Mouse (Mus musculus): ENCODE results near the gene Selenos.

DNA sequence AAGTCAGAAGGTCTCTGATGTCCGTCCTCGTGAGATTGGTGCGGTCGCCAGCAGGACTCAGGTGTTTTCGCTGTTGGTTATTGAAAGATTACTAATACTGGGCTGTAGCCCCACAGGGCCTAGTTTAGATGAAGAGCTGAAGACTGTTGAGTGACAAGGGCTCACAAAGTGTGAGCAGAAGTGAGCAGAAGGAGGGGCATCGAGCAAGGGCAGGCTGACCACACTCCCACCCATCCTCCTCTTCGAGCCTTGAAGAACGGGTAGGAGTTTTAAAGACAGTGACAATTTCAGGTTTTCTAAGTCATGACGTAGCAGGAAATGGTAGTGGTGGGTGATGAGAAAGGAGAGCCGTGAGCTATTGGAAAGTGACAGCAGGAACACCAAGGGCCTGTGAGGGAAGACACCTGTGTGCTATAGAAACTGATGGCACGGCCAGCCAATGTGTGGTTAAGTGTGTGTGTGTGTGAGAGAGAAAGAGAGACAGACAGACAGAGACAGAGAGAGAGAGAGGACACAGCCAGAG is 36.4 kb downstream of the Selenos start:
- TF ChIP-seq CTCF (IDR thresholded peaks at IDR 0.05; ENCODE audit: control insufficient read depth, insufficient read depth, insufficient replicate concordance, low read depth, low read length) = no peak
- TF ChIP-seq POLR2A (IDR thresholded peaks at IDR 0.05; ENCODE audit: control insufficient read depth, low read depth, low read length) = no peak
